Mouse (Mus musculus) brain, adult 2 months (tissue): ENCODE data around the gene Rspo4.

ENCODE experiments used
- DNase-seq: peaks from one replicate; pipeline ENCODE4 v3.0.0; 2011; ENCODE audit warnings: low read depth, low spot score

Gene Rspo4

DNA sequence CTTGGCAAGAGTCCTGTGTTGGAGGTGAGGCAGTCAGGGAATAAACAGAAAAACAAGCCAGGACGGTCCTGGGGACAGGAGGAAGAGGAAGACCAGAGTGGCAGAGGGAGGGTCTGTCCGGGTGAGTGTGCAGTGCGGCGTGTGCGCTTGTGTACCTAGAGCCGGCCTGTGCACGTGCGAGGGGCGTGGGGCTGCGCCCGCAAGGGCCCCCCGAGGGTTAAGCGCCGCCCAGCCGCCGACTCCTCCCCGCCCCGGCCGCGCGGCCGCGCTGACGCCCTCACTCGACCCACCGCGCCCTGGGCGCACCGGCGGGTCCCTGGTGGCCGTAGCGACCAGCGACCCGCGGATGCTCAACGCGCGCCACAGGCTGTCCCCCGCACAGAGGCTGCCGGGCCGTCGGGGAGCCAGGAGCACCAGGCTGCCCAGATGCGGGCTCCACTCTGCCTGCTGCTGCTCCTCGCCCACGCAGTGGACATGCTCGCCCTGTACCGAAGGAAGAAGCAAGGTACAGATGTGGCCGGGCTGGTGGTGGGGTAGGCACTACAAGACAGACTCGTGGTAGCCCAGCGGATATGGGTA, at the start of gene Rspo4:
Gene Rspo4 (plus strand): TSS at position 280 of the 579 bp plus-strand sequence.
- no peak for DNase-seq

DNA sequence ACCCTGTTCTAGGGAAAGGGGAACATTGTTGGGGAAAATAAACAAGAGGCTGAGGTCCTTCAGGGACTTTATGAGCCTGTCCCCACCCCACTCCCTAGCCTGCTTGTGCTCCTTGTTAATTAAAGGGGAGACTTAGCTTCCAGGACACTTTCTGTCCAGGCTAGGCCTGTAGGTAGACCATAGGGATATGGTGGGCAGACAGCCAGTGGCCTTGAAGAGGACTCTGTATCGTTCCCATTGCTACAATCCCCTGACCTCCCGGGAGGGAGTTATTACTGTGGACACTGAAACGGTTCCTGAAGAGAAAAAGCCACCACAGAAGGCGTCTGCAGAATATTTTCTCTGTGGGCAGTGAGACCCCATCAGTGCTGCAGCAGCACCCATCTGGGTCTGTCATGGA, 27.1 kb upstream of the Rspo4 start:
- no peak for DNase-seq

DNA sequence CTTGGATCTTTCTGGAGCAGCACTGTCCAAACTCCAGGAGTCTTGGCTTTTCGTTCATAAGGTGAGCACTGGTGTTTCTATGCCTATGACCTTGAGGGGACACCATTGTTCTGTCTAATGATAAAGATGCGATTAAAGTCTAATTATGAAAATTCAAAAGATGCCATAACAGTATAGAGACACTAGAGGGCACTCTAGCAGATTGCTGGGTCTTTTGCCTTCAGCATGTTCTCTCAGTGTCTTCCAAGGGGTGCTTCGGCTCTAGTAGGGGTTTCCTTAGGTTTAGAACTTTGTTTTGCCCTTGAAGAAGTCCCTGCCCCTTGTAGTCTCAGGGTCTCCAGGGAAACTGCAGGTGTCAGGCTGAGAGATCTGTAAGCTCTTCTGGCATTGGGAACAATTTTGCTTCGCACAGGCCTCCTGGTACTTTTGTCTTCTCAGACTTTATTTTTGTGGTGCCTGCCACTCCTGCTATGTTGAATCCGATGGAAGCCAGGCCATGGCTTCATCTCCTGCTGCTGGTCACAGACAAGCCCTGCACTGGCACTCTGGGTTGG, 19.6 kb downstream of the Rspo4 start:
- DNase-seq, result peak; percentile 24

DNA sequence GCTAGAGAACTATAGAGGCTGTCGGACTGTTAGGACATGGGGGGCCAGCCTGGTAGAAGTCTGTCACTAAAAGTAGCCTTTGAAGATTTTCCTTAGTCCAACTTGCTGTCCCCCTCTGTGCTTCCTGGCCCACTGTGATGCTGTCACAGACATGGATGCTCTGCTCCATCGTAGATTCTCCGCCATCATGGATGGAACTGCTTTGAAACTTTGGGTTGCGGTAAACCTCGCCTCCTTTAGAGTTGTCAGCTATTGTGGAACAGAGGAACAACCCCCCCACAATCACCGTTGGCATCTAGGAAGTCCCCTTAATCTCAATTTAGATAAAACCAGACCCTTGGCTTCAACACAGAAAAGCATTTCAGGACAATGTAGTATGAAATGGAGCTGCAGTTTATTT, 22.2 kb downstream of the Rspo4 start:
- DNase-seq, result no peak

DNA sequence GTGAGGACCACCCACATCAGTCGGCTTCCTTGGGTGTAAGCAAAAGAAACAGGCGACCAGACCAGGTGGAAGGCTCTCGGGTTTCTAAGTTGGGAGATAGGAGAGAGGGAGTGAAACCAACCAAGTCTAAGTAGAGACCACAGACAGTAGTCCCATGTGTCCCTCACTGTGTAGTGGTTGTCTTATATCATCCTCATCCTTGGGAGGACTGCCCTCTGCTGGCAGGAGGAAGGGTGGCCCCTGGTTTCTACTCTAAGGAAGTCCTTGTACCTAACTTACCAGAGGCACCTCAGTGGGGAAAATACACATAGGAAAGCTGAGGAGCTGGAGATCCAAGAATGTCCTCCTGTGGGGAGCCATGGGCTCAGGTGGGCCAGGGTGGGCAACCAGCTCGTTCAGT, 23.8 kb downstream of the Rspo4 start:
- peak; percentile 74 for DNase-seq

DNA sequence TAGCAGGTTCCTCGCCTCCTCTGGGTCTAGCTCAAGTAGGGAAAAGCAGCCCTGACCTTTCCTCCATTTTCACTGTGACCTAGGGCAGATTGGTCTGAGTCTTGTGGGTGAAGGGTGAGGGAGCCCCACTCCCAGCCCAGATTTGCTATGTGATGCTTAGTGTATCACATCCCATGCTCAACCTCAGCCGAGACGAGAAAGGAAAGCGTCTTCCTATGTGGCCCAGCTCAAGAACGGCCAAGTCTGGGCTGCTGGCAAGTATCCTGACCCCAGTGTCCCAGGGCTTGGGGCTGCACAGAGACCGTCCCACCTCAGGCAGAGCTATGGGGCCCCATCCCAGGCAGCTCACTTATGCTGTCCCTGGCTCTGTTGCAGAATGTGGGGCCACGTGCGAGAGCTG, 25.5 kb downstream of the Rspo4 start:
- DNase-seq, result no peak

DNA sequence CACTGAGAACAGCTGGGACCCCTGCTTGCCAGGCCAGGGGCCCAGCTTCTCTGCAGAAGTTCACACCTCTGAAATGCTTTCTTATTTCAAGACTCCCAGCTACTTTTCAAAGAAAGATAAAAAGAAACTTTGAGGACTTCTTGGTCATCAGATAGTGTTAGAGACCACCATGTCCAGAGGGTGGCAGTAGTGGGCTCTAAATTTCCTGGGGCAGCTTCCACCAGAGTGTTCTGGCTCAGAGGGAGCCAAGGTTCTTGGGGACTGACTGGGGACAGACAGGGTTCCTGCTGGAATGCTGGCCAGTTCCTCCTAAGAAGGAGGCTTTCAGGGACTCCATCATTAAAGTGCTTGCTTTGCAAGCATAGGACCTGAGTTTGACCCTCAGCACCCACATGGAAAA, 31.8 kb downstream of the Rspo4 start:
- peak; percentile 27 for DNase-seq

DNA sequence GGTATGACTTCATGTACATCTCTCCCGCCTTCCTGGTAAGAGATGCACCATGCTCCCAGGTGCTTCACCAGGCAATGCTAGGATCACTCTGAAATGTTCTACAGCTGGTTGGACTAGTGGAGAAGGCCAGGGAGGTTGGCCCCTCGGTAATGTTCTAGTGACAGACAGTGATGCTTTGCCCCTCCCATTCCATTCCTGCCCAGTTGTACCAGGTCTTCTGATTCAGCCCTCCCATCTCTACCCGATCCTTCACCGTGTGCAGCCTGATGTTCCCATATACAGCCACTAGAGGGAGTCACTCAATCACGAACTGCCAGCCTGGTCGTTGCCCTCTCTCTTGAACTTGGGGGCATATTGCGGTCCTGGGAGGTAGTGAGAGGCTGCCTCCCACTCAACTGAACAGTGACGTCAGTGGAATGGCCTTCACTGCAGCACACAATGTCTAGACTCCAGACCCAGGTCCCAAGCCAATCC, 33.3 kb downstream of the Rspo4 start:
- DNase-seq, result peak; percentile 65

DNA sequence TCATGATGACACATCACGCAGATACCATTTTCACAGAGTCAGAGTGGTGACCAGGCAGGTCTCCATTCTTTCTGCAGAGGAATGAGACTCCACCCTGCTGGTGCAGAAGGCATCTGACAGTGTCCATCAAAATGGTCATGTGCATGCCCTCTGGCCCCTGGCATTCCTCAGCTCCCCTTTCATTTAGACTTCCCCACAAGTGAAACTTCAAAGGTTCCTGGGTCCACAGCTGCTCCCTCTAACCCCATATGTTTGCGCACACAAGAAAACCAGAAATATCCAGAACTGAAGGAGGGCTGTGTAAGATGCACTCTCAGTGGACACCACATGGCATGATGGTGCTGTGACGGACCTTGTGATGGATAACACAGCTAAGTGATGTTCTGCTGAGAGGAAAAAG, 35.9 kb downstream of the Rspo4 start:
- DNase-seq, result no peak

DNA sequence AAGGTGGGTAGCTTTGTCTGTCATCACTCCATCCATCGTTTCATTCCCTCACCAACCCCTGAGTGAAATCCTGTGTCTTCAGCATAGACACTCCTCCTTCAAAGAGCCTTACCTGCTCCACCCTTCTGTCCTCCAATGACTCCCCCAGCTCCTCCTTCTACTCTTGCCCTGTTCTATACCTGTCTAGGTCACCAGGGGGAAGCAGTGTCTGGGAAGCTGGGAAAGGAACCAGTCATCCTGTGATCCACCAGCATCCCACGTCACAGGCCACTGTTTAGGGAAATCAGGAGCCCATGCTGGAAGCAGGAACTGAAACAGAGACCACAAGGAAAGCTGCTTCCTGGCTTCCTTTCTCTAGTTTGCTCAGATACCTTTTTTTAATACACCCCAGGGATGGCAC, 37.0 kb downstream of the Rspo4 start:
- no peak for DNase-seq

DNA sequence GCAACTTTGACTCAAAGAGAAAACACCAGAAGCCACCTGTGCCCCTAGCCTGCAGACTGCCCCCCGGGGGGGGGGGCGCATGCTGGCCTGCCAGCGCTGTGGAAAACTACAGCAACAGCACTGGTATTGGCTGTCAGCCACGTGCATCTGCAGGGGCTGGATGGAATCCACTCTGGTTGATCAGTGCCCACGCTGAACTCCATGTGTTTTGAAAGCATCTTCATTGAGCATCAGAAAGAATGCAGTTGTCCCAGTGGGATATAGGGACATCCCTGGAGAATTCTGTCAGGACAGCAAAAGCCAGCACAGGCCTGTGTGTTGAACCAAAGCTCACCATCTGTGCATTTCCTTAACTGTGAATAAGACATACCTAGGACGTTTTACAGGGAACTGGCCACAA, 48.3 kb downstream of the Rspo4 start:
- DNase-seq, result peak; percentile 63

DNA sequence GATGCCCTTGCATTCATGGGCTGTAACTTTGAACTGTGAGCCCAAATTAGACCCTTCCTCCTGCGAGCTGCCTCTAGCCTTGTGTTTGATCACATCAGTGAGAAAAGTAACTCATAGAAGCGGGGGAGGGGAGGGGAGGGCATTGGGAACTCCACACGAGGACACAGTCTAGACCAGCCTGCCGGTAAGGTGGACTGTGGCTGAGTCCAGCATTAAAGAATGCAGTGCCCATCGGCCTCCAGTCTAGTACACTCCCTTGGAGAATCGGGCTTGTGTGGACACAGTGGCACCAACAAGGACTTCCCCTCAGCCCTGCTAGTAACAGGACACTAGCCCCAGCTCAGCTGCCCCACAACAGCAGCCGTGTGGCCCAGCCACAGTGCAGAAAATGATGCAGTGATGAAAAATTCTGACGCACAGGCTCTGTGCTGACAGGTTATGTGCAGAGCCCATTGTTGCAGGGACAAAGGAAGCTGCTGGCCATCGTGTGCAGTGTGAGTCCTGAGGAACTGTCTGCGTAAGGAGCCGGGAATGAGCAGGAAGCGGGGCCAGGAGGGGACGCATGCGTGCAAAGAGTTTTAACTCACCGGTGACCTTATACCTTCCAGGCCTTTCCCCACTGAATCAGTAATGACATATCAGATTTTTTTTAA, 50.5 kb downstream of the Rspo4 start:
- DNase-seq, result no peak

DNA sequence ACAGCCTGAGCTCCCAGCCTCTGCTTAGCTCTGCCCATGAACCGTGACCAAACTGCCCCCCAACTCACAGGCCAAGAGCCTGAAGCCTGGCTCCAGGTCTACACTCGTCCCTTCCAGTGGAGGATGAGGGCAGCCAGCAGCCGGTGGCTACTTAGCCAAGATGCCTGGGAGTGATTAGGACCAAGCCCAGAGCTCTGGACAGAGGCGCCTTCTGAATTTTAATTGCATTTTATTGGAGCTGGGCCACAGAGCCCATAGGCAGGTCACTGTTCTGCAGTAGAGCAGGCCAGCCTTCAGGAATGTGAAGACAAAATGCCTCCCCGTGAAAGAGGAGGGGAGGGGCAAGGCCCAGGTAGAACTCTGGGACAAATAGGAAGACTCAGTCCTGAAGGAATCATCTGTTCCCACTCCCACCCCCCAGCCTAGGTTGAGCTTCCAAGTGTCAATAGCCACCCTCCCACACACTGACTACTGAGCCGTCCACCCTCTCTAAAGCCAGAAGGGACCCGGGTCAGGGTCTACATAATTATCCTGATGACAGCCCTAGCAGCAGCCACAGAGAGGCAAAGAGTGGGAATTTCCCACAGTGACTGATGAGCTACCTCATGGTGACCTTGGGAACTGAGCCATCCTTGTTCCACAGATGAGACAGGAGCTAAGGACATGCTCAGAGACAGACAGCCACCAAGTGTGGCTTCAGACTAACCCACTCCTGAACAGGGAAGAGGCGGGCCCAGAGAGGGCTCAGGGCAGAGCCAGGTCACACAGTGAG, 51.7 kb downstream of the Rspo4 start:
- DNase-seq, result peak; percentile 27

DNA sequence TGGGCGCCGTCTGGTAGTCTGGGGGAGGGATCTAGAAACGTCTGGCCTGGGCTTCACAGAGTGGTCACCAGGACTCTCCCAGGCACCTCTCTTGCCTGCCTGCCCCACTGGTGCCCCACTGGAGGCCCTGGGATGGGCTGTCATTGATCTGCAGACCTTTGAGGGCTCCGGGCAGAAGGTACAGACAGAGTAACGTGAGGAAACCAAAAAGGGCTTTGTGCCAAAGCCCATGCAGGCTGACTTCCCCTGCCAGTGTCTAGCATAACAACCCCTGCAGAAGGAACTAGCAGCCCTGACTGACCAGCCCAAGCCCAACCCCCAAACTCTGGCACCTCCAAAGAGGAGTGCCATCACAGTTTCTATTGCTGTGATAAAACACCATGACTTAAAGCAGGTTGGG, 53.2 kb downstream of the Rspo4 start:
- no peak for DNase-seq

DNA sequence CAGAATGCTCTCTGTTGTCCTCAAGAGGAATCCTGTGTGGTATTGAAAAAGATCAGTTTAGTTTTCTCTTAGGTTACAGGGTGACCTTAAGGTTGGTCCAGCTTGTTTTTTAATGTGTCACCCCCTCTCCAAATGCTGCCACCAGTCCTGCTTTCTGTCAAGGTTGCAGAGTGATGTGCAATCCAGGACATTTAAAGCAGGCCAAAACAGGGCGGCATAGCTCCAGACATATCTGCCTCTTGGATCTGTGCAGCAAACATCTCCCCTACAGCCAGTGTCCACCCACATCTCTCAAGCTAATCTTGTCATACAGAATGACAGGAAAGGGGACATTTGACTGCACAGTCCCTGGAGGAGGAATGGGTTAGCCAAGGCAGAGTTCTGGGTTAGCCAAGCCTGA, 55.4 kb downstream of the Rspo4 start:
- DNase-seq, result no peak

DNA sequence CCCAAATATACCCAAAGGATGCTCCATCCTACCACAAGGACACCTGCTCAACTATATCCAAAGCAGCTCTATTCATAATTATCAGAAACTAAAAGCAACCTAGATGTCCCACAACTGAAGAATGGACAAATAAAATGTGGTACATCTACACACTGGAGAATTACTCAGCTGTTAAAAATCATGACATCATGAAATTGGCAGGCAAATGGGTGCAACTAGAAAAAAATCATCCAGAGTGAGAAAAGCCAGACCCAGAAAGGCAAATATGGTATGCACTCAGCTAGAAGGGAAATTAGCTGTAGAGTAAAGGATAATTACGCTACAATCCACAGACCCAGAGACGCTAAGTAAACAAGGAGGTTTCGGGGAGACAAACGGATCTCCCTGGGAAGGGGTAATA, 58.1 kb downstream of the Rspo4 start:
- no peak for DNase-seq

DNA sequence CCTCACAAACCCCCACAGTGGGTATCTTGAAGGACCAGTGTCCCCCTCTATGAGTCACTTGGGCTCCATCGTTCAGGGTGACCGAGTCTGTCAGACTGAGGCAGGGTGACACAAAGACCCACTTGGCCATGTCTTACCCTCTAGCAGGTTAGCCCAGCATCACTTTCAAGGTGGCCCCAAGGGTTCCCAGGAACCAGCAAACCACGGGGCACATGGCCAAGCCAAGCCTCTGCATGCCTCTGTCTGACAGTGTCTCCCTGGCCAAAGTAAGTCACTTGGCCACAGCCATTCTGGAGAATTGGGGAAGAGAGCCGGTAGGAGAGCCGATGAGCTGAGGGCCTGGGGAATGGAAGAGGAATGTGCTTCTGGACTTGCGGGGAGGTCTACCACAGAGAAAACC, 60.5 kb downstream of the Rspo4 start:
- no peak for DNase-seq

DNA sequence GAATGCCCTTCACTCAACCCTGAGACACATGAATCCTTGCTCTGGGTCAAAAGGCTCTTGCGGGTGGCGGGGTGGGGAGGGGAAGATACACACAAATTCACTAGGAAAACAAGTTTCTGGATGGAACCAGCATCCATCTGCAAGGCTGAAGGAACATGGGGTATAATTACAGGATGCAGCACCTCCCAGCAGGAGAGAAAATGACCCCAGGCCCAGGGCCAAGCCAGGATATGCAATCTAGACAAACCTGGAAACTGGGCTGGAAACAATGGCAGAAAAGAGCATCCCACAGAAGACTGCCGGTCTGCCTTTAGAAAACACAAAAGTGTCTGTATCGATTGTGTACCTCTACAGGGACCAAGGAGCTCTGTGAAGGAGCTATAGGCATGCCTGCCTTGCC, 61.2 kb downstream of the Rspo4 start:
- no peak for DNase-seq

DNA sequence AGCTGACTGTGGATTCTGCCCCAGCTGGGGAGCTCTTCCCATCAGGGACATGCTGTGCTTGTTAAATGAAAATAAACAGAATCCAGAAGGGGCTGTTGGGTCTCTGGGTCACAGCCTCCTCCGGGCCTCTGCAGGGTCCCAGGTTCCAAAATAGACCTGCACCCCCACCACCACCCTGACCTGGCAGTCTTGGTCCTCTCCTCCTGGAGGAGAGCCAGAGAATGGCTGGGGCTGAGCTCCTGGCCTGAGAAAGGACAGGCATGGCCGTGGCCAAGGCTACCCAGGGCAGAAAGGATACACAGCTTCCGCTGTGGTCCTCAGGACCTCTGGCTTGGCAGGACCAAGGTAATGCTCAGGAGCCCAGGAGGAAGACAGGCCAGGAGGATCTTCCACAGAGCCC, 61.9 kb downstream of the Rspo4 start:
- DNase-seq, result no peak

DNA sequence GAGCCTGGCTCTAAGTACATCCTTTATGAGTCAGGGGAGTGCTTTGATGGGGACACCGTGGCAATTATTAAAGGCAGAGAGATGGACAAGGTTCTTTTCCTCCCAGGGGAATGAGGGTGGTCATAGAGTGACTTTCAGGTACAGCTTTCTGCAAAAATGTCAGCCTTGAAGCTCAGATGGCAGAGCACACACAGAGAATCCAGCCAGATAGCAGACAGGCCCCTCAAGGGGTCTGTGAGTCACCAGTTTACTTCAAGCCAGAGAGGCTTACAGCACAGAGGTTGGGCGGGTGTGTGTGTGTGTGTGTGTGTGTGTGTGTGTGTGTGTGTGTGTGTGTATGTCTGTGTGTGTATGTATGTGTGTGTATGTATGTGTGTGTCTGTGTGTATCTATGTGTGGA, 64.3 kb downstream of the Rspo4 start:
- DNase-seq, result no peak

DNA sequence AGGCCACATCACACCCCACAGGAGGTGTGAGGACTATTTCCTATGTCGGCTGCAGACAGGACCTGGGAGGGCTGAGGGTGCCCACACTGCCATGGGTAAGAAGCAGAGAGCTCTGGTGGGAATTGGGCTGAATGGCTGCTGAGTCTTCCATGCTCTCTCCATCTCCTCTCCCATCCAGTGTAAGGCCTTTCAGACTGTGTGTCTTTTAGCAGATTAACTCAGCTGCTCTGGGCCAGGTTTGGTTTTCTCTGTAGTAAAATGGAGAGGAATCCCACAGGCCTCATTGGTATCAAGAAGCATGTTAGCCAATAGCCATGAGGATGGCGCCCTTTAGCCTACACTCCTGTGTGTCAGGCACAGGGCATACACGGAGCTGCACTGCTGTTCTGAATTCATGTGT, 66.7 kb downstream of the Rspo4 start:
- no peak for DNase-seq

DNA sequence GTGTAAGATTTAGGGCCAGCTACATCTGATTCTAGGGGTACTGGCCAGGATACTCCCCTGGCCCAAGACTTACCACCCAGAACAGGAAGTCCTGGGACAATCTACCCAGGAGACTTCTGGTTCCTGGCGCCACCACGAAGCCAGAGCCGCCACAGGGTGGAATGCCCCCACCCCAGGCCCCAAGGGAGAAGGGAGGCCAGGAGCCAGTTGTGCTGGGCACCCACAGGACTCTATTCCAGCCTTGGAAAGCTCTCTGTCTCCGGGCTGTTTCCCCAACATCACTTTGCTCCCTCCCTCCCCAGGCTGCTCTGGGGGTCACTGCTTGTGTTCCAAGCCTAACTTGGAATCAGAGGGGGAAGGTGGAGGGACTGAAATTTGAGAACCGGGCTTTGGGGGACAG, 67.8 kb downstream of the Rspo4 start:
- no peak for DNase-seq
